Mouse (Mus musculus): ENCODE measurements around the gene Anapc15-ps.

GRCm38 (mm10) chr10:95684782-95685555 lies 11.7 kb upstream of the Anapc15-ps start:
- TF ChIP-seq GATA1 (IDR thresholded peaks at IDR 0.05; ENCODE audit: low read length) (no peak), TAL1 (IDR thresholded peaks at IDR 0.05; ENCODE audit: low read length) (no peak)

All from erythroblast, embryonic 14.5 days (primary cell).